Mouse (Mus musculus) ES-Bruce4 (cell line): ENCODE measurements around the gene Foxe1.

Experiments used
- CTCF ChIP-seq: IDR thresholded peaks from one replicate; pipeline ENCODE4 v1.8.1; 2011; ENCODE audit warnings: low read depth, low read length
- EP300 ChIP-seq: IDR thresholded peaks from 2 replicates; pipeline ENCODE4 v1.6.1; 2011; ENCODE audit warnings: low read depth, low read length; ENCODE audit not compliant: insufficient read depth

GRCm38 (mm10) chr4:46304071-46304470 lies 39.3 kb upstream of the Foxe1 start:
- TF ChIP-seq CTCF (no peak), EP300 (no peak)
